Mouse (Mus musculus) forebrain, embryonic 16.5 days (tissue): ENCODE measurements around the gene Ankdd1a. TPM values are rescaled to one million over a fixed set of nuclear protein-coding genes. Genes with fewer than 3 reads are reported as not detected.
A peak's percentile ranks its signal among the peaks of the same experiment; 100 is the strongest.

Experiments used
- ATAC-seq: fragments of 200-750 bp; cut with Nextera tagmentation; 2 replicates; pipeline ENCODE4 v1.8.0; 2017; ENCODE audit warnings: mild to moderate bottlenecking, moderate library complexity
- H3K27ac ChIP-seq: fragments of 300-500 bp; sonication (generic); 2 replicates; pipeline ENCODE4 v1.5.1; 2014; ENCODE audit warnings: low read length, control low read depth
- H3K27me3 ChIP-seq: fragments of 300-500 bp; sonication (generic); replicated peaks from 2 replicates; pipeline ENCODE4 v1.6.1; 2014; ENCODE audit warnings: low read length; ENCODE audit not compliant: control insufficient read depth, insufficient read depth
- H3K36me3 ChIP-seq: fragments of 300-500 bp; sonication (generic); 2 replicates; pipeline ENCODE4 v1.6.1; 2014; ENCODE audit not compliant: control insufficient read depth, insufficient read depth
- H3K4me1 ChIP-seq: fragments of 300-500 bp; sonication (generic); replicated peaks from 2 replicates; pipeline ENCODE4 v1.6.1; 2014; ENCODE audit warnings: low read length; ENCODE audit not compliant: control insufficient read depth, insufficient read depth
- H3K4me2 ChIP-seq: fragments of 300-500 bp; sonication (generic); 2 replicates; pipeline ENCODE4 v1.6.1; 2014; ENCODE audit warnings: mild to moderate bottlenecking, low read length, control low read depth
- H3K4me3 ChIP-seq: fragments of 300-500 bp; sonication (generic); replicated peaks from 2 replicates; pipeline ENCODE4 v1.5.1; 2014; ENCODE audit warnings: mild to moderate bottlenecking, low read length, control low read depth
- H3K9ac ChIP-seq: fragments of 300-500 bp; sonication (generic); replicated peaks from 2 replicates; pipeline ENCODE4 v1.6.1; 2014; ENCODE audit warnings: low read depth, low read length, control low read depth
- H3K9me3 ChIP-seq: fragments of 300-500 bp; sonication (generic); 2 replicates; pipeline ENCODE4 v1.6.1; 2016; ENCODE audit warnings: low read length; ENCODE audit not compliant: control insufficient read depth
- WGBS: fragments of 180-500 bp; shearing (Covaris S2); extraction: QIAGEN DNeasy Blood & Tissue Kit; methylation state at CpG from one replicate; pipeline ENCODE4 v1.1.7; 2014; 5-methylcytosine and 5-hydroxymethylcytosine counted together
- polyA plus RNA-seq: library from polyadenylated mRNA; unstranded; fragments of >200 nt; fragmentation: Nextera tagmentation; extraction: Ambion mirVana; gene quantifications from 2 replicates; pipeline ENCODE4 v1.2.1, GENCODE M21; 2015

The Ankdd1a gene
- polyA plus RNA-seq = 0.24 and 0.46 TPM in 2 replicates

GRCm38 (mm10) chr9:65519807-65520504, at the start of gene Ankdd1a:
Gene Ankdd1a (minus strand): TSS chr9:65520193.
- WGBS = 6% methylated on average over 24 of the region's 25 CpGs
- peak within 1 kb of the TSS; percentile 38 for H3K4me3 ChIP-seq
- no peaks in the 10 kb centered on the region for H3K9me3 ChIP-seq
- H3K4me2 ChIP-seq = peak within 1 kb of the TSS; percentile 64
- H3K27ac ChIP-seq = peak within 1 kb of the TSS; percentile 42; the same call in 1 of the 2 replicates
- H3K9ac ChIP-seq = peak within 1 kb of the TSS; percentile 57
- peak; percentile 90 for ATAC-seq
- H3K27me3 ChIP-seq = no peaks in the 10 kb centered on the region
- no peaks in the 10 kb centered on the region for H3K36me3 ChIP-seq
- peaks cover 15% of the 10 kb centered on the region for H3K4me1 ChIP-seq

- Histone ChIP-seq H3K9me3 (no peaks in the 10 kb centered on the region), H3K9ac (no peak overlapping the region), H3K4me3 (no peak overlapping the region), H3K27ac (no peak overlapping the region), H3K36me3 (no peaks in the 10 kb centered on the region), H3K27me3 (no peaks in the 10 kb centered on the region), H3K4me2 (no peak overlapping the region), H3K4me1 (no peaks in the 10 kb centered on the region)
- ATAC-seq = no peak
- 85% methylated on average over 6 of the region's 6 CpGs for WGBS
Measured at GRCm38 (mm10) chr9:65569491-65569971, 49.5 kb upstream of the Ankdd1a start.

- Histone ChIP-seq H3K27me3 (no peaks in the 10 kb centered on the region), H3K9me3 (no peaks in the 10 kb centered on the region), H3K36me3 (no peaks in the 10 kb centered on the region), H3K4me3 (no peak overlapping the region), H3K9ac (no peak overlapping the region), H3K4me2 (no peak overlapping the region), H3K4me1 (no peaks in the 10 kb centered on the region), H3K27ac (no peak overlapping the region)
- no peak for ATAC-seq
- 95% methylated on average over 6 of the region's 6 CpGs for WGBS
Measured at GRCm38 (mm10) chr9:65568787-65569186, 48.8 kb upstream of the Ankdd1a start.

GRCm38 (mm10) chr9:65564698-65565097, 44.7 kb upstream of the Ankdd1a start:
- no peak for ATAC-seq
- Histone ChIP-seq H3K4me2 (no peak overlapping the region), H3K9me3 (no peaks in the 10 kb centered on the region), H3K27me3 (no peaks in the 10 kb centered on the region), H3K9ac (no peak overlapping the region), H3K4me3 (no peak overlapping the region), H3K36me3 (no peaks in the 10 kb centered on the region), H3K27ac (no peak overlapping the region), H3K4me1 (no peaks in the 10 kb centered on the region)
- 93% methylated on average over 2 of the region's 2 CpGs for WGBS

GRCm38 (mm10) chr9:65563073-65563472, 43.1 kb upstream of the Ankdd1a start:
- no peaks in the 10 kb centered on the region for H3K27me3 ChIP-seq
- H3K4me3 ChIP-seq = no peak overlapping the region
- no peaks in the 10 kb centered on the region for H3K4me1 ChIP-seq
- H3K9me3 ChIP-seq = no peaks in the 10 kb centered on the region
- H3K27ac ChIP-seq = no peak overlapping the region
- H3K4me2 ChIP-seq = no peak overlapping the region
- WGBS = 94% methylated on average over 5 of the region's 5 CpGs
- no peak overlapping the region for H3K9ac ChIP-seq
- H3K36me3 ChIP-seq = no peaks in the 10 kb centered on the region
- ATAC-seq = no peak

- Histone ChIP-seq H3K4me3 (no peak overlapping the region), H3K4me1 (no peaks in the 10 kb centered on the region), H3K27me3 (no peaks in the 10 kb centered on the region), H3K9me3 (no peaks in the 10 kb centered on the region), H3K4me2 (no peak overlapping the region), H3K27ac (no peak overlapping the region), H3K9ac (no peak overlapping the region), H3K36me3 (no peaks in the 10 kb centered on the region)
- no peak for ATAC-seq
- WGBS = 45% methylated on average over 4 of the region's 4 CpGs
Measured at GRCm38 (mm10) chr9:65562081-65562506, 42.1 kb upstream of the Ankdd1a start.

- Histone ChIP-seq H3K4me2 (no peak overlapping the region), H3K4me1 (no peaks in the 10 kb centered on the region), H3K36me3 (no peaks in the 10 kb centered on the region), H3K9ac (no peak overlapping the region), H3K9me3 (no peaks in the 10 kb centered on the region), H3K27me3 (no peaks in the 10 kb centered on the region), H3K27ac (no peak overlapping the region), H3K4me3 (no peak overlapping the region)
- ATAC-seq = peak; percentile 67
- 69% methylated on average over 4 of the region's 4 CpGs for WGBS
Measured at GRCm38 (mm10) chr9:65561016-65561415, 41.0 kb upstream of the Ankdd1a start.

GRCm38 (mm10) chr9:65558806-65559205, 38.8 kb upstream of the Ankdd1a start:
- ATAC-seq = no peak
- Histone ChIP-seq H3K36me3 (no peaks in the 10 kb centered on the region), H3K4me2 (no peak overlapping the region), H3K9me3 (no peaks in the 10 kb centered on the region), H3K4me3 (no peak overlapping the region), H3K27me3 (no peaks in the 10 kb centered on the region), H3K27ac (no peak overlapping the region), H3K4me1 (no peaks in the 10 kb centered on the region), H3K9ac (no peak overlapping the region)
- WGBS = 95% methylated on average over 6 of the region's 6 CpGs

- 97% methylated on average over 5 of the region's 5 CpGs for WGBS
- H3K9me3 ChIP-seq = no peaks in the 10 kb centered on the region
- H3K9ac ChIP-seq = no peak overlapping the region
- no peak overlapping the region for H3K4me3 ChIP-seq
- H3K4me2 ChIP-seq = no peak overlapping the region
- no peak for ATAC-seq
- H3K27ac ChIP-seq = no peak overlapping the region
- H3K4me1 ChIP-seq = no peaks in the 10 kb centered on the region
- no peaks in the 10 kb centered on the region for H3K36me3 ChIP-seq
- H3K27me3 ChIP-seq = no peaks in the 10 kb centered on the region
Measured at GRCm38 (mm10) chr9:65556979-65557378, 37.0 kb upstream of the Ankdd1a start.
